13 mouse cellular contexts compared by ENCODE assay signal in genomic region chr11:101646283-101646794, GRCm38 (mm10). TPM values are rescaled to one million over a fixed set of nuclear protein-coding genes. Genes with fewer than 3 reads are reported as not detected.
DNase-seq lines count a peak whose midpoint lies in the region; ATAC-seq and TF ChIP-seq lines count a peak whose summit lies in the region.
"Not testable (repeated sequence)": the region's sequence is repeated elsewhere in the genome, so short reads cannot be mapped to it uniquely, and the experiment has no call there.
"Had no signal": no experiment of that assay in that cellular context is flagged by ENCODE, and none has a peak within 500 bp of the region (broad histone marks: within the 10 kb centered on the region; RNA-seq: fewer than 3 reads in every experiment).

No protein-coding gene starts in this region.

- not testable (repeated sequence) for ATAC-seq in G1E (ENCODE audit: extremely low read depth, insufficient number of reproducible peaks, low FRiP score, poor library complexity, severe bottlenecking); embryonic facial prominence, embryonic 12.5 days (ENCODE audit: insufficient number of reproducible peaks, insufficient read depth, low FRiP score, low TSS enrichment); forebrain, embryonic 16.5 days; hindbrain, embryonic 12.5 days (ENCODE audit: low FRiP score); kidney, postnatal 0 days (replicated peaks; ENCODE audit: low FRiP score, low read depth); liver, embryonic 15.5 days (ENCODE audit: insufficient read depth); midbrain, embryonic 16.5 days; stomach, embryonic 14.5 days (ENCODE audit: insufficient number of reproducible peaks, insufficient read depth, low FRiP score, low read depth)

- not testable (repeated sequence) for H3K36me3 ChIP-seq in G1E (replicated peaks); embryonic facial prominence, embryonic 12.5 days; forebrain, embryonic 16.5 days (ENCODE audit: control insufficient read depth, insufficient read depth); hindbrain, embryonic 12.5 days; kidney, postnatal 0 days (ENCODE audit: insufficient read depth, low read length); liver, embryonic 15.5 days (replicated peaks); midbrain, embryonic 16.5 days (ENCODE audit: control insufficient read depth, insufficient read depth, low read length); stomach, embryonic 14.5 days (ENCODE audit: control insufficient read depth, insufficient read depth, low read length)

- peak overlapping the region; percentile 40 for H3K4me2 ChIP-seq in embryonic facial prominence, embryonic 12.5 days (replicated peaks)
- peak overlapping the region; percentile 46 for H3K4me2 ChIP-seq in forebrain, embryonic 16.5 days (ENCODE audit: low read length)
- peak overlapping the region; percentile 43 for H3K4me2 ChIP-seq in hindbrain, embryonic 12.5 days (replicated peaks)
- peak overlapping the region; percentile 45 for H3K4me2 ChIP-seq in kidney, postnatal 0 days (ENCODE audit: low read length)
- peak overlapping the region; percentile 71 for H3K4me2 ChIP-seq in liver, embryonic 15.5 days
- H3K4me2 ChIP-seq in midbrain, embryonic 16.5 days (ENCODE audit: low read length), result peak overlapping the region; percentile 51
- H3K4me2 ChIP-seq in stomach, embryonic 14.5 days (replicated peaks; ENCODE audit: low read depth, low read length), result peak overlapping the region; percentile 22; the same call in 1 of the 2 replicates

- 12% methylated on average over 16 of the region's 16 CpGs for WGBS in embryonic facial prominence, embryonic 12.5 days
- WGBS in forebrain, embryonic 16.5 days, result 14% methylated on average over 12 of the region's 16 CpGs
- WGBS in hindbrain, embryonic 12.5 days, result 15% methylated on average over 15 of the region's 16 CpGs
- 12% methylated on average over 11 of the region's 16 CpGs for WGBS in kidney, postnatal 0 days
- WGBS in liver, embryonic 15.5 days (ENCODE audit: insufficient replicate concordance), result 12% methylated on average over 16 of the region's 16 CpGs
- 21% methylated on average over 8 of the region's 16 CpGs for WGBS in midbrain, embryonic 16.5 days
- 12% methylated on average over 12 of the region's 16 CpGs for WGBS in stomach, embryonic 14.5 days

- not testable (repeated sequence) for H3K9me3 ChIP-seq in G1E (replicated peaks); embryonic facial prominence, embryonic 12.5 days; forebrain, embryonic 16.5 days (ENCODE audit: control insufficient read depth, low read length); hindbrain, embryonic 12.5 days (replicated peaks); kidney, postnatal 0 days (replicated peaks; ENCODE audit: low read length); liver, embryonic 15.5 days (replicated peaks); midbrain, embryonic 16.5 days (replicated peaks; ENCODE audit: control insufficient read depth, low read length, poor library complexity, severe bottlenecking); stomach, embryonic 14.5 days (ENCODE audit: control insufficient read depth, low read depth, low read length)

- peak overlapping the region; percentile 13; the same call in 1 of the 2 replicates for H3K4me3 ChIP-seq in G1E (ENCODE audit: low read depth, low read length)
- peak overlapping the region; percentile 23 for H3K4me3 ChIP-seq in embryonic facial prominence, embryonic 12.5 days
- H3K4me3 ChIP-seq in forebrain, embryonic 16.5 days (replicated peaks; ENCODE audit: low read length), result peak overlapping the region; percentile 37
- peak overlapping the region; percentile 28 for H3K4me3 ChIP-seq in hindbrain, embryonic 12.5 days
- 0 out of 2 replicates have a peak overlapping the region, but pooled peaks have one; percentile 13 for H3K4me3 ChIP-seq in kidney, postnatal 0 days (replicated peaks; ENCODE audit: low read depth, low read length)
- peak overlapping the region; percentile 49 for H3K4me3 ChIP-seq in liver, embryonic 15.5 days (replicated peaks)
- H3K4me3 ChIP-seq in midbrain, embryonic 16.5 days (ENCODE audit: low read depth, low read length), result peak overlapping the region; percentile 27
- peak overlapping the region; percentile 13; the same call in 1 of the 2 replicates for H3K4me3 ChIP-seq in stomach, embryonic 14.5 days (ENCODE audit: low read depth, low read length)

- peak overlapping the region; percentile 40 for H3K9ac ChIP-seq in embryonic facial prominence, embryonic 12.5 days
- peak overlapping the region; percentile 59 for H3K9ac ChIP-seq in forebrain, embryonic 16.5 days (replicated peaks; ENCODE audit: low read depth, low read length)
- H3K9ac ChIP-seq in hindbrain, embryonic 12.5 days, result peak overlapping the region; percentile 50
- peak overlapping the region; percentile 63; the same call in 1 of the 2 replicates for H3K9ac ChIP-seq in kidney, postnatal 0 days (ENCODE audit: low read depth, low read length)
- H3K9ac ChIP-seq in liver, embryonic 15.5 days, result peak overlapping the region; percentile 49
- H3K9ac ChIP-seq in midbrain, embryonic 16.5 days (ENCODE audit: low read depth, low read length), result peak overlapping the region; percentile 63
- 0 out of 2 replicates have a peak overlapping the region, but pooled peaks have one; percentile 21 for H3K9ac ChIP-seq in stomach, embryonic 14.5 days (replicated peaks; ENCODE audit: low read depth, low read length)

- not testable (repeated sequence) for TF ChIP-seq CTCF in G1E (IDR thresholded peaks at IDR 0.05; ENCODE audit: low read depth, low read length); kidney, postnatal 0 days (IDR thresholded peaks at IDR 0.05; ENCODE audit: low read depth)

- not testable (repeated sequence) for H3K4me1 ChIP-seq in G1E (ENCODE audit: insufficient read depth, low read depth, low read length); embryonic facial prominence, embryonic 12.5 days; forebrain, embryonic 16.5 days (replicated peaks; ENCODE audit: control insufficient read depth, insufficient read depth, low read length); hindbrain, embryonic 12.5 days; kidney, postnatal 0 days (replicated peaks; ENCODE audit: insufficient read depth, low read length); midbrain, embryonic 16.5 days (ENCODE audit: control insufficient read depth, insufficient read depth, low read length); stomach, embryonic 14.5 days (ENCODE audit: control insufficient read depth, insufficient read depth, low read length)
- H3K4me1 ChIP-seq in liver, embryonic 15.5 days (replicated peaks), result peaks cover 30% of the 10 kb centered on the region

- H3K27me3 ChIP-seq in G1E (ENCODE audit: insufficient read depth, low read length), result peaks cover 13% of the 10 kb centered on the region
- not testable (repeated sequence) for H3K27me3 ChIP-seq in embryonic facial prominence, embryonic 12.5 days; forebrain, embryonic 16.5 days (replicated peaks; ENCODE audit: control insufficient read depth, insufficient read depth, low read length); hindbrain, embryonic 12.5 days; kidney, postnatal 0 days (ENCODE audit: insufficient read depth, low read length); liver, embryonic 15.5 days; midbrain, embryonic 16.5 days (ENCODE audit: control insufficient read depth, insufficient read depth, low read depth, low read length); stomach, embryonic 14.5 days (ENCODE audit: control insufficient read depth, insufficient read depth, low read length)

- peak overlapping the region; percentile 92 for H3K27ac ChIP-seq in embryonic facial prominence, embryonic 12.5 days
- H3K27ac ChIP-seq in forebrain, embryonic 16.5 days (ENCODE audit: low read length), result peak overlapping the region; percentile 90
- peak overlapping the region; percentile 92 for H3K27ac ChIP-seq in hindbrain, embryonic 12.5 days
- H3K27ac ChIP-seq in kidney, postnatal 0 days, result peak overlapping the region; percentile 93
- peak overlapping the region; percentile 86 for H3K27ac ChIP-seq in liver, embryonic 15.5 days (replicated peaks)
- peak overlapping the region; percentile 90 for H3K27ac ChIP-seq in midbrain, embryonic 16.5 days (ENCODE audit: low read length)
- H3K27ac ChIP-seq in stomach, embryonic 14.5 days (ENCODE audit: low read length), result peak overlapping the region; percentile 89

- DNase-seq in G1E (ENCODE audit: low spot score); kidney, postnatal 0 days (ENCODE audit: low spot score): not testable (repeated sequence)

RNA-seq across cellular contexts. Expression of gene Arl4d, which starts 19.0 kb away (rescaled TPM):
- total RNA-seq in G1E (2014; fragmentation: Nextera tagmentation), result 3.5 and 6.8 TPM in 2 replicates
- total RNA-seq in G1E (2017), result 2.2 TPM in 2 replicates
- 5.2 TPM in 2 replicates for polyA plus RNA-seq in G1E (2012)
- polyA plus RNA-seq in embryonic facial prominence, embryonic 12.5 days (2016; fragmentation: Nextera tagmentation; extraction: Ambion mirVana), result 3.9 and 5.2 TPM in 2 replicates
- 36.5 and 42.2 TPM in 2 replicates for polyA plus RNA-seq in forebrain, embryonic 16.5 days (2015; fragmentation: Nextera tagmentation; extraction: Ambion mirVana)
- 11.6 and 12.1 TPM in 2 replicates for polyA plus RNA-seq in hindbrain, embryonic 12.5 days (2016; fragmentation: Nextera tagmentation; extraction: Ambion mirVana)
- 7.0 and 7.9 TPM in 2 replicates for polyA plus RNA-seq in kidney, postnatal 0 days (2015; fragmentation: Nextera tagmentation; extraction: Ambion mirVana)
- polyA plus RNA-seq in liver, embryonic 15.5 days (2015; fragmentation: Nextera tagmentation; extraction: Ambion mirVana), result 0.82 and 0.94 TPM in 2 replicates
- polyA plus RNA-seq in midbrain, embryonic 16.5 days (2015; fragmentation: Nextera tagmentation; extraction: Ambion mirVana), result 6.2 and 6.8 TPM in 2 replicates
- 6.4 and 8.1 TPM in 2 replicates for polyA plus RNA-seq in stomach, embryonic 14.5 days (2014; fragmentation: Nextera tagmentation; extraction: Ambion mirVana)

RNA-seq across cellular contexts. Expression of gene Rdm1, which starts 19.3 kb away (rescaled TPM):
- total RNA-seq in G1E (2014; fragmentation: Nextera tagmentation), result 15.4 and 23.8 TPM in 2 replicates
- total RNA-seq in G1E (2017), result 10.8 and 13.8 TPM in 2 replicates
- 3.0 and 3.8 TPM in 2 replicates for polyA plus RNA-seq in G1E (2012)
- 44.1 and 51.1 TPM in 2 replicates for polyA plus RNA-seq in embryonic facial prominence, embryonic 12.5 days (2016; fragmentation: Nextera tagmentation; extraction: Ambion mirVana)
- 21.9 and 32.2 TPM in 2 replicates for polyA plus RNA-seq in forebrain, embryonic 16.5 days (2015; fragmentation: Nextera tagmentation; extraction: Ambion mirVana)
- polyA plus RNA-seq in hindbrain, embryonic 12.5 days (2016; fragmentation: Nextera tagmentation; extraction: Ambion mirVana), result 29.4 and 35.4 TPM in 2 replicates
- 30.9 and 37.6 TPM in 2 replicates for polyA plus RNA-seq in kidney, postnatal 0 days (2015; fragmentation: Nextera tagmentation; extraction: Ambion mirVana)
- polyA plus RNA-seq in liver, embryonic 15.5 days (2015; fragmentation: Nextera tagmentation; extraction: Ambion mirVana), result 10.7 and 12.1 TPM in 2 replicates
- polyA plus RNA-seq in midbrain, embryonic 16.5 days (2015; fragmentation: Nextera tagmentation; extraction: Ambion mirVana), result 10.6 and 10.7 TPM in 2 replicates
- polyA plus RNA-seq in stomach, embryonic 14.5 days (2014; fragmentation: Nextera tagmentation; extraction: Ambion mirVana), result 38.3 and 47.5 TPM in 2 replicates

RNA-seq across cellular contexts. Expression of gene Gm11634, which starts 47.3 kb away (rescaled TPM):
- not detected in 2 replicates for total RNA-seq in G1E (2014; fragmentation: Nextera tagmentation)
- not detected in 2 replicates for total RNA-seq in G1E (2017)
- not detected in 2 replicates for polyA plus RNA-seq in G1E (2012)
- not detected in 2 replicates for polyA plus RNA-seq in embryonic facial prominence, embryonic 12.5 days (2016; fragmentation: Nextera tagmentation; extraction: Ambion mirVana)
- polyA plus RNA-seq in forebrain, embryonic 16.5 days (2015; fragmentation: Nextera tagmentation; extraction: Ambion mirVana), result not detected in 2 replicates
- polyA plus RNA-seq in hindbrain, embryonic 12.5 days (2016; fragmentation: Nextera tagmentation; extraction: Ambion mirVana), result not detected in 2 replicates
- polyA plus RNA-seq in kidney, postnatal 0 days (2015; fragmentation: Nextera tagmentation; extraction: Ambion mirVana), result 0.37 TPM in 1 of 2 replicates, not detected in the other
- polyA plus RNA-seq in liver, embryonic 15.5 days (2015; fragmentation: Nextera tagmentation; extraction: Ambion mirVana), result 0.16 TPM in 1 of 2 replicates, not detected in the other
- polyA plus RNA-seq in midbrain, embryonic 16.5 days (2015; fragmentation: Nextera tagmentation; extraction: Ambion mirVana), result not detected in 2 replicates
- polyA plus RNA-seq in stomach, embryonic 14.5 days (2014; fragmentation: Nextera tagmentation; extraction: Ambion mirVana), result not detected in 2 replicates
- total RNA-seq: adrenal gland, postnatal 25 days; gastrocnemius, postnatal 4 days; layer of hippocampus, adult 8-10 months; left cerebral cortex, postnatal 36 days; megakaryocyte-erythroid progenitor cell, adult 5-6 weeks had no signal
